ENCODE assay signal across 8 mouse cellular contexts in the genomic region with DNA sequence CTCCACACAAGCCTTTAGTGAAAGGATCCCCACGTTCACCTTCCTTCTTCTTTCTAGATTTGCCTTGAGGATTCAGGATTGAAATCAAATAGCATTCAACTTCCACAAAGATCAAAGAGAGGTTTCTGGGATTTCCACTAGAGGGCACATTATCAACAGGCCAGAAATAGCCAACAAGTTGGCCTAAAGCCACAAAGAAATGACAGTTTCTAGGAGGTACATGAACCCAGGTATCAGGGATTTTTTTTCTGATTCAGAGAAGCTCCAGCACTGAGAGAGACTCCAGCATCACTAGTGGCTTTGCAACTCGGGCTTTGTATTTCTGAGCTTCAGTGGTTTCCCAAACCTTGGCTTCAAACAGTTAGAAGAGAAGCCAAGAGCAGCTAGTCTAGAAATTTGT.
A peak's percentile ranks its signal among the peaks of the same experiment; 100 is the strongest.
DNase-seq lines count a peak whose midpoint lies in the region; ATAC-seq lines count a peak whose summit lies in the region.

No protein-coding gene starts in this region.

- DNase-seq in gastrocnemius, adult 18-20 months (ENCODE audit: low spot score) = peak; percentile 53
- DNase-seq in gastrocnemius, postnatal 36 days = no peak
- DNase-seq in midbrain, embryonic 11.5 days (ENCODE audit: low spot score, missing footprints) = peak; percentile 90
- no peak for DNase-seq in midbrain, embryonic 10.5 days (ENCODE audit: low spot score)
- DNase-seq in c-Kit-positive CD71-positive TER-119-positive erythroid progenitor cells, embryonic 14.5 days (ENCODE audit: low spot score) = peak; percentile 6
- DNase-seq in spleen, adult 18-20 months = no peak
- DNase-seq in yolk sac, embryonic 10.5 days (ENCODE audit: low spot score) = no peak

- no peak for ATAC-seq in midbrain, embryonic 11.5 days (ENCODE audit: low FRiP score)
- ATAC-seq in neutrophil, adult 5-6 weeks (ENCODE audit: extremely low read depth, insufficient number of reproducible peaks, low FRiP score, poor library complexity, severe bottlenecking) = peak; percentile 14; the same call in 1 of the 2 replicates

- H3K9ac ChIP-seq in midbrain, embryonic 11.5 days (ENCODE audit: low read length) = no peak overlapping the region

- H3K4me3 ChIP-seq in midbrain, embryonic 11.5 days (ENCODE audit: low read depth, low read length) = no peak overlapping the region
- no peak overlapping the region for H3K4me3 ChIP-seq in midbrain, embryonic 10.5 days

- H3K4me2 ChIP-seq in midbrain, embryonic 11.5 days = no peak overlapping the region

- WGBS in midbrain, embryonic 11.5 days = 40% methylated on average over 2 of the region's 2 CpGs
- WGBS in midbrain, embryonic 10.5 days = 51% methylated on average over 2 of the region's 2 CpGs

- H3K27me3 ChIP-seq in midbrain, embryonic 11.5 days (ENCODE audit: control insufficient read depth, insufficient read depth, low read length) = no peaks in the 10 kb centered on the region
- H3K27me3 ChIP-seq in midbrain, embryonic 10.5 days (ENCODE audit: low read depth, poor library complexity, severe bottlenecking) = no peaks in the 10 kb centered on the region

- H3K27ac ChIP-seq in midbrain, embryonic 11.5 days (ENCODE audit: low read depth, low read length) = no peak overlapping the region
- no peak overlapping the region for H3K27ac ChIP-seq in midbrain, embryonic 10.5 days (replicated peaks)

- H3K9me3 ChIP-seq in midbrain, embryonic 11.5 days (ENCODE audit: control insufficient read depth, low read length) = no peaks in the 10 kb centered on the region
- no peaks in the 10 kb centered on the region for H3K9me3 ChIP-seq in midbrain, embryonic 10.5 days (replicated peaks)

- no peaks in the 10 kb centered on the region for H3K4me1 ChIP-seq in midbrain, embryonic 11.5 days (ENCODE audit: control insufficient read depth, insufficient read depth, low read length)
- no peaks in the 10 kb centered on the region for H3K4me1 ChIP-seq in midbrain, embryonic 10.5 days

- intact Hi-C loops in gastrocnemius, postnatal 36 days (cut with DNase I) = loop anchor here (2.0 to 10.0 kb wide), 2 partner anchors 213 to 541 kb away; no protein-coding TSS in a partner anchor

- no peaks in the 10 kb centered on the region for H3K36me3 ChIP-seq in midbrain, embryonic 11.5 days (ENCODE audit: control insufficient read depth, insufficient read depth, low read length)
- no peaks in the 10 kb centered on the region for H3K36me3 ChIP-seq in midbrain, embryonic 10.5 days

Comparison
In these comparisons a context has a peak if more than half of its experiments do, and no peak if none do; other contexts are left out.
1. DNase-seq: peak in gastrocnemius, adult 18-20 months (single experiment), midbrain, embryonic 11.5 days (single experiment) and c-Kit-positive CD71-positive TER-119-positive erythroid progenitor cells, embryonic 14.5 days (single experiment); none in gastrocnemius, postnatal 36 days (0 of 2), midbrain, embryonic 10.5 days (single experiment), spleen, adult 18-20 months (0 of 2) and yolk sac, embryonic 10.5 days (single experiment).